Comparison of ENCODE assay signal across 11 mouse cellular contexts in genomic region chr5:114922366-114922731, GRCm38 (mm10). TPM values are rescaled to one million over a fixed set of nuclear protein-coding genes. Genes with fewer than 3 reads are reported as not detected.
A peak's percentile ranks its signal among the peaks of the same experiment; 100 is the strongest.
DNase-seq lines count a peak whose midpoint lies in the region; ATAC-seq and TF ChIP-seq lines count a peak whose summit lies in the region.
"Had no signal": no experiment of that assay in that cellular context is flagged by ENCODE, and none has a peak within 500 bp of the region (broad histone marks: within the 10 kb centered on the region; RNA-seq: fewer than 3 reads in every experiment).

No protein-coding gene starts in this region.

- peak; percentile 67; the same call in 1 of the 2 replicates for ATAC-seq in forebrain, embryonic 12.5 days (ENCODE audit: low FRiP score)
- ATAC-seq in forebrain, embryonic 14.5 days: no peak
- ATAC-seq in midbrain, embryonic 14.5 days (ENCODE audit: low FRiP score, low TSS enrichment): 0 out of 2 replicates have a peak, but pooled peaks have one; percentile 58
- no peak; the same call in 1 of the 2 replicates for ATAC-seq in midbrain, postnatal 0 days (ENCODE audit: low FRiP score)
- ATAC-seq in intestine, postnatal 0 days: peak; percentile 5; the same call in 1 of the 2 replicates
- ATAC-seq in stomach, postnatal 0 days (ENCODE audit: low FRiP score, low TSS enrichment): peak; percentile 8
- ATAC-seq: forebrain, embryonic 16.5 days had no signal

- DNase-seq in forebrain, embryonic 14.5 days (ENCODE audit: low spot score): no peak
- no peak for DNase-seq in midbrain, embryonic 14.5 days
- DNase-seq in midbrain, postnatal 0 days (ENCODE audit: low spot score): no peak
- DNase-seq in stomach, postnatal 0 days (ENCODE audit: low spot score): no peak
- DNase-seq in testis, postnatal 14 days (ENCODE audit: low spot score): no peak
- DNase-seq in adrenal gland, postnatal 4 days (ENCODE audit: low spot score in 2 of 2): no peak

- H3K9ac ChIP-seq in forebrain, embryonic 12.5 days: no peak overlapping the region
- H3K9ac ChIP-seq in forebrain, embryonic 14.5 days (ENCODE audit: low read length): no peak overlapping the region
- no peak overlapping the region for H3K9ac ChIP-seq in midbrain, embryonic 14.5 days (replicated peaks; ENCODE audit: low read length)
- H3K9ac ChIP-seq in midbrain, postnatal 0 days (replicated peaks; ENCODE audit: low read length, poor library complexity, severe bottlenecking): no peak overlapping the region
- H3K9ac ChIP-seq in intestine, postnatal 0 days (ENCODE audit: low read depth, low read length): no peak overlapping the region
- H3K9ac ChIP-seq in stomach, postnatal 0 days (ENCODE audit: low read length): no peak overlapping the region

- no peaks in the 10 kb centered on the region for H3K27me3 ChIP-seq in forebrain, embryonic 12.5 days
- H3K27me3 ChIP-seq in forebrain, embryonic 14.5 days (replicated peaks; ENCODE audit: control insufficient read depth, insufficient read depth, low read length): no peaks in the 10 kb centered on the region
- no peaks in the 10 kb centered on the region for H3K27me3 ChIP-seq in midbrain, embryonic 14.5 days (ENCODE audit: control insufficient read depth, insufficient read depth, low read length)
- H3K27me3 ChIP-seq in midbrain, postnatal 0 days (ENCODE audit: insufficient read depth, low read length): no peaks in the 10 kb centered on the region
- no peaks in the 10 kb centered on the region for H3K27me3 ChIP-seq in intestine, postnatal 0 days (replicated peaks; ENCODE audit: control insufficient read depth, insufficient read depth, low read length)
- no peaks in the 10 kb centered on the region for H3K27me3 ChIP-seq in stomach, postnatal 0 days (ENCODE audit: control insufficient read depth, insufficient read depth, low read length)

- H3K4me1 ChIP-seq in forebrain, embryonic 12.5 days: peaks cover 12% of the 10 kb centered on the region
- H3K4me1 ChIP-seq in forebrain, embryonic 14.5 days (ENCODE audit: control insufficient read depth, insufficient read depth, low read length): no peaks in the 10 kb centered on the region
- no peaks in the 10 kb centered on the region for H3K4me1 ChIP-seq in midbrain, embryonic 14.5 days (ENCODE audit: control insufficient read depth, insufficient read depth, low read length)
- H3K4me1 ChIP-seq in midbrain, postnatal 0 days (ENCODE audit: insufficient read depth, low read length): no peaks in the 10 kb centered on the region
- no peaks in the 10 kb centered on the region for H3K4me1 ChIP-seq in intestine, postnatal 0 days (replicated peaks; ENCODE audit: control insufficient read depth, insufficient read depth, low read length)
- H3K4me1 ChIP-seq in stomach, postnatal 0 days (replicated peaks; ENCODE audit: control insufficient read depth, insufficient read depth): no peaks in the 10 kb centered on the region

- no peaks in the 10 kb centered on the region for H3K9me3 ChIP-seq in forebrain, embryonic 12.5 days
- H3K9me3 ChIP-seq in forebrain, embryonic 14.5 days (replicated peaks; ENCODE audit: control insufficient read depth, low read length): peaks cover 3% of the 10 kb centered on the region; the same call in 1 of the 2 replicates
- no peaks in the 10 kb centered on the region for H3K9me3 ChIP-seq in midbrain, embryonic 14.5 days (ENCODE audit: control insufficient read depth, low read length)
- H3K9me3 ChIP-seq in midbrain, postnatal 0 days (ENCODE audit: low read length): 0 out of 2 replicates have a peak, but pooled peaks cover 4% of the 10 kb centered on the region
- H3K9me3 ChIP-seq in intestine, postnatal 0 days (ENCODE audit: control insufficient read depth): no peaks in the 10 kb centered on the region
- H3K9me3 ChIP-seq in stomach, postnatal 0 days (ENCODE audit: control insufficient read depth, low read length): no peaks in the 10 kb centered on the region

- no peak for TF ChIP-seq CTCF in midbrain, postnatal 0 days (IDR thresholded peaks at IDR 0.05)
- TF ChIP-seq CTCF in intestine, postnatal 0 days (IDR thresholded peaks at IDR 0.05; ENCODE audit: low read depth): no peak
- no peak for TF ChIP-seq CTCF in stomach, postnatal 0 days (IDR thresholded peaks at IDR 0.05; ENCODE audit: low read depth)

- WGBS in forebrain, embryonic 12.5 days: 67% methylated on average over 10 of the region's 10 CpGs
- WGBS in forebrain, embryonic 14.5 days: 67% methylated on average over 10 of the region's 10 CpGs
- WGBS in midbrain, embryonic 14.5 days: 69% methylated on average over 10 of the region's 10 CpGs
- 71% methylated on average over 10 of the region's 10 CpGs for WGBS in midbrain, postnatal 0 days
- WGBS in intestine, postnatal 0 days: 53% methylated on average over 10 of the region's 10 CpGs
- 51% methylated on average over 10 of the region's 10 CpGs for WGBS in stomach, postnatal 0 days

- TF ChIP-seq EP300 in stomach, postnatal 0 days (optimal IDR thresholded peaks at IDR 0.05): no peak

- H3K27ac ChIP-seq in forebrain, embryonic 12.5 days: no peak overlapping the region
- H3K27ac ChIP-seq in forebrain, embryonic 14.5 days (ENCODE audit: low read depth, low read length): no peak overlapping the region
- no peak overlapping the region for H3K27ac ChIP-seq in midbrain, embryonic 14.5 days (replicated peaks; ENCODE audit: low read depth, low read length)
- no peak overlapping the region for H3K27ac ChIP-seq in midbrain, postnatal 0 days (ENCODE audit: low read depth, low read length)
- H3K27ac ChIP-seq in intestine, postnatal 0 days (ENCODE audit: low read depth, low read length): peak overlapping the region; percentile 76
- peak overlapping the region; percentile 53; the same call in 1 of the 2 replicates for H3K27ac ChIP-seq in stomach, postnatal 0 days (replicated peaks)

- H3K36me3 ChIP-seq in forebrain, embryonic 12.5 days (replicated peaks): no peaks in the 10 kb centered on the region
- no peaks in the 10 kb centered on the region for H3K36me3 ChIP-seq in forebrain, embryonic 14.5 days (ENCODE audit: control insufficient read depth, insufficient read depth, low read length)
- no peaks in the 10 kb centered on the region for H3K36me3 ChIP-seq in midbrain, embryonic 14.5 days (ENCODE audit: control insufficient read depth, insufficient read depth, low read length)
- H3K36me3 ChIP-seq in midbrain, postnatal 0 days (ENCODE audit: insufficient read depth, low read length): no peaks in the 10 kb centered on the region
- no peaks in the 10 kb centered on the region for H3K36me3 ChIP-seq in intestine, postnatal 0 days (ENCODE audit: control insufficient read depth, insufficient read depth)
- no peaks in the 10 kb centered on the region for H3K36me3 ChIP-seq in stomach, postnatal 0 days (ENCODE audit: control insufficient read depth, insufficient read depth, low read length)

- no peak overlapping the region for H3K4me3 ChIP-seq in forebrain, embryonic 12.5 days (replicated peaks)
- H3K4me3 ChIP-seq in forebrain, embryonic 14.5 days (ENCODE audit: low read depth, low read length): no peak overlapping the region
- no peak overlapping the region for H3K4me3 ChIP-seq in midbrain, embryonic 14.5 days (replicated peaks; ENCODE audit: low read depth, low read length)
- no peak overlapping the region for H3K4me3 ChIP-seq in midbrain, postnatal 0 days (ENCODE audit: low read depth, low read length)
- H3K4me3 ChIP-seq in intestine, postnatal 0 days (ENCODE audit: low read depth, low read length): 0 out of 2 replicates have a peak overlapping the region, but pooled peaks have one; percentile 27
- H3K4me3 ChIP-seq in stomach, postnatal 0 days (ENCODE audit: low read depth, low read length): no peak overlapping the region

- H3K4me2 ChIP-seq in forebrain, embryonic 12.5 days: no peak overlapping the region
- no peak overlapping the region for H3K4me2 ChIP-seq in forebrain, embryonic 14.5 days (ENCODE audit: low read length)
- no peak overlapping the region for H3K4me2 ChIP-seq in midbrain, embryonic 14.5 days (ENCODE audit: low read length)
- H3K4me2 ChIP-seq in midbrain, postnatal 0 days (ENCODE audit: low read depth, low read length, poor library complexity, severe bottlenecking): no peak overlapping the region
- H3K4me2 ChIP-seq in intestine, postnatal 0 days (replicated peaks; ENCODE audit: low read depth): peak overlapping the region; percentile 64
- no peak overlapping the region for H3K4me2 ChIP-seq in stomach, postnatal 0 days (replicated peaks; ENCODE audit: low read depth)

RNA-seq across cellular contexts. Expression of gene Oasl1, which starts 0.7 kb away (rescaled TPM):
- polyA plus RNA-seq in forebrain, embryonic 12.5 days (2016; fragmentation: Nextera tagmentation; extraction: Ambion mirVana): 0.26 TPM in 1 of 2 replicates, not detected in the other
- polyA plus RNA-seq in forebrain, embryonic 14.5 days (2014; fragmentation: Nextera tagmentation; extraction: Ambion mirVana): 0.10 and 0.28 TPM in 2 replicates
- 2.0 TPM in 1 of 2 replicates, not detected in the other for polyA plus RNA-seq in midbrain, embryonic 14.5 days (2014; fragmentation: Nextera tagmentation; extraction: Ambion mirVana)
- 0.24 and 3.8 TPM in 2 replicates for total RNA-seq in midbrain, postnatal 0 days (2014; rRNA removed)
- 0.32 and 0.79 TPM in 2 replicates for polyA plus RNA-seq in midbrain, postnatal 0 days (2015; fragmentation: Nextera tagmentation; extraction: Ambion mirVana)
- 20.1 and 25.5 TPM in 2 replicates for polyA plus RNA-seq in intestine, postnatal 0 days (2015; fragmentation: Nextera tagmentation; extraction: Ambion mirVana)
- polyA plus RNA-seq in stomach, postnatal 0 days (2015; fragmentation: Nextera tagmentation; extraction: Ambion mirVana): 14.1 and 14.6 TPM in 2 replicates
- 1 to 10 TPM; 1.0 to 1.2 TPM for total RNA-seq in adrenal gland, postnatal 4 days (2021)
- total RNA-seq: layer of hippocampus, postnatal 25 days had no signal

RNA-seq across cellular contexts. Expression of gene 2210016L21Rik, which starts 19.6 kb away (rescaled TPM):
- polyA plus RNA-seq in forebrain, embryonic 12.5 days (2016; fragmentation: Nextera tagmentation; extraction: Ambion mirVana): 57.9 and 61.0 TPM in 2 replicates
- 90.5 and 95.3 TPM in 2 replicates for polyA plus RNA-seq in forebrain, embryonic 14.5 days (2014; fragmentation: Nextera tagmentation; extraction: Ambion mirVana)
- polyA plus RNA-seq in midbrain, embryonic 14.5 days (2014; fragmentation: Nextera tagmentation; extraction: Ambion mirVana): 92.1 and 113 TPM in 2 replicates
- 62.9 and 71.3 TPM in 2 replicates for total RNA-seq in midbrain, postnatal 0 days (2014; rRNA removed)
- polyA plus RNA-seq in midbrain, postnatal 0 days (2015; fragmentation: Nextera tagmentation; extraction: Ambion mirVana): 189 and 225 TPM in 2 replicates
- 55.6 and 56.5 TPM in 2 replicates for polyA plus RNA-seq in intestine, postnatal 0 days (2015; fragmentation: Nextera tagmentation; extraction: Ambion mirVana)
- polyA plus RNA-seq in stomach, postnatal 0 days (2015; fragmentation: Nextera tagmentation; extraction: Ambion mirVana): 39.2 and 49.8 TPM in 2 replicates
- total RNA-seq in adrenal gland, postnatal 4 days (2021): 10 to 100 TPM; 50.7 to 59.0 TPM

RNA-seq across cellular contexts. Expression of gene Oasl2, which starts 25.6 kb away (rescaled TPM):
- 1.9 and 2.4 TPM in 2 replicates for polyA plus RNA-seq in forebrain, embryonic 12.5 days (2016; fragmentation: Nextera tagmentation; extraction: Ambion mirVana)
- polyA plus RNA-seq in forebrain, embryonic 14.5 days (2014; fragmentation: Nextera tagmentation; extraction: Ambion mirVana): 2.3 and 2.6 TPM in 2 replicates
- 2.5 and 7.9 TPM in 2 replicates for polyA plus RNA-seq in midbrain, embryonic 14.5 days (2014; fragmentation: Nextera tagmentation; extraction: Ambion mirVana)
- total RNA-seq in midbrain, postnatal 0 days (2014; rRNA removed): 1.8 and 6.3 TPM in 2 replicates
- 3.9 and 5.1 TPM in 2 replicates for polyA plus RNA-seq in midbrain, postnatal 0 days (2015; fragmentation: Nextera tagmentation; extraction: Ambion mirVana)
- 78.7 and 88.6 TPM in 2 replicates for polyA plus RNA-seq in intestine, postnatal 0 days (2015; fragmentation: Nextera tagmentation; extraction: Ambion mirVana)
- polyA plus RNA-seq in stomach, postnatal 0 days (2015; fragmentation: Nextera tagmentation; extraction: Ambion mirVana): 20.1 and 22.3 TPM in 2 replicates
- 10 to 100 TPM in 1 of 2 experiments, 1 to 10 TPM in 1; 9.9 to 12.2 TPM for total RNA-seq in adrenal gland, postnatal 4 days (2021)

RNA-seq across cellular contexts. Expression of gene Hnf1a, which starts 48.5 kb away (rescaled TPM):
- polyA plus RNA-seq in forebrain, embryonic 12.5 days (2016; fragmentation: Nextera tagmentation; extraction: Ambion mirVana): not detected in 2 replicates
- not detected in 2 replicates for polyA plus RNA-seq in forebrain, embryonic 14.5 days (2014; fragmentation: Nextera tagmentation; extraction: Ambion mirVana)
- not detected in 2 replicates for polyA plus RNA-seq in midbrain, embryonic 14.5 days (2014; fragmentation: Nextera tagmentation; extraction: Ambion mirVana)
- total RNA-seq in midbrain, postnatal 0 days (2014; rRNA removed): not detected in 2 replicates
- polyA plus RNA-seq in midbrain, postnatal 0 days (2015; fragmentation: Nextera tagmentation; extraction: Ambion mirVana): 0.05 and 0.06 TPM in 2 replicates
- 15.9 and 16.1 TPM in 2 replicates for polyA plus RNA-seq in intestine, postnatal 0 days (2015; fragmentation: Nextera tagmentation; extraction: Ambion mirVana)
- 5.4 and 5.7 TPM in 2 replicates for polyA plus RNA-seq in stomach, postnatal 0 days (2015; fragmentation: Nextera tagmentation; extraction: Ambion mirVana)
- 1 to 10 TPM; 1.8 to 4.4 TPM for total RNA-seq in adrenal gland, postnatal 4 days (2021)
- total RNA-seq: heart, postnatal 4 days; layer of hippocampus, postnatal 25 days had no signal

Comparison
In these comparisons a context has a peak if more than half of its experiments do, and no peak if none do; other contexts are left out.
1. ATAC-seq: peak in forebrain, embryonic 12.5 days (single experiment), midbrain, embryonic 14.5 days (single experiment), intestine, postnatal 0 days (single experiment) and stomach, postnatal 0 days (single experiment); none in forebrain, embryonic 14.5 days (single experiment) and midbrain, postnatal 0 days (single experiment).
2. H3K27ac ChIP-seq: peak in intestine, postnatal 0 days (single experiment) and stomach, postnatal 0 days (single experiment); none in forebrain, embryonic 12.5 days (single experiment), forebrain, embryonic 14.5 days (single experiment), midbrain, embryonic 14.5 days (single experiment) and midbrain, postnatal 0 days (single experiment).